Mouse (Mus musculus) bone marrow macrophage, adult 2 months (primary cell): Measurements from ENCODE around the gene Zfp9.

Experiments
- CTCF ChIP-seq: IDR thresholded peaks from 2 replicates; pipeline ENCODE4 v1.5.1; 2012; ENCODE audit warnings: low read depth, mild to moderate bottlenecking, low read length, moderate library complexity
- POLR2A ChIP-seq: IDR thresholded peaks from 2 replicates; pipeline ENCODE4 v1.6.1; 2012; ENCODE audit warnings: mild to moderate bottlenecking, low read depth, low read length, borderline replicate concordance

GRCm38 (mm10) chr6:118462069-118462705, 16.9 kb downstream of the Zfp9 start:
- TF ChIP-seq POLR2A (no peak), CTCF (no peak)
